Mouse (Mus musculus) layer of hippocampus, adult 18-20 months (tissue): ENCODE results near the gene Tnfsf11. TPM values are rescaled to one million over a fixed set of nuclear protein-coding genes. Genes with fewer than 3 reads are reported as not detected.

Experiments
- microRNA-seq, 2 experiments: library from miRNA; unstranded; fragments of <30 nt; microRNA quantifications; one replicate each; pipeline ENCODE4 v1.2.0; 2021
- total RNA-seq, 2 experiments: library from RNA; stranded (reverse); gene quantifications; 2 replicates each; pipeline ENCODE4 v1.2.3; 2021

Gene Tnfsf11
- total RNA-seq, 2 experiments from 2014 or later: not detected

Small RNA genes within 50 kb of the gene (microRNA-seq; reads per million reads assigned to microRNA genes)
- gene Gm23652: 0 reads per million in 2 experiments

Other genes starting within 250 kb of the Tnfsf11 start
- 1 to 10 TPM; 1.0 to 1.2 TPM for gene Fam216b, start 219.0 kb downstream of the Tnfsf11 start, total RNA-seq
- gene Akap11, start 228.8 kb upstream of the Tnfsf11 start, total RNA-seq: 100 to 1,000 TPM; 183 to 188 TPM